Mouse (Mus musculus) hindbrain, embryonic 15.5 days (tissue): ENCODE results near the gene Dhx8. TPM values are rescaled to one million over a fixed set of nuclear protein-coding genes. Genes with fewer than 3 reads are reported as not detected.

ENCODE experiments used
- ATAC-seq: fragments of 200-750 bp; cut with Nextera tagmentation; 2 replicates; pipeline ENCODE4 v1.8.0; 2017; ENCODE audit warnings: low read depth, moderate number of reproducible peaks, moderate TSS enrichment; ENCODE audit not compliant: low FRiP score
- H3K27ac ChIP-seq: fragments of 300-500 bp; sonication (generic); replicated peaks from 2 replicates; pipeline ENCODE4 v1.5.1; 2015; ENCODE audit warnings: mild to moderate bottlenecking, inconsistent platforms
- H3K27me3 ChIP-seq: fragments of 300-500 bp; sonication (generic); 2 replicates; pipeline ENCODE4 v1.6.1; 2015; ENCODE audit warnings: control low read depth, inconsistent platforms
- H3K36me3 ChIP-seq: fragments of 300-500 bp; sonication (generic); 2 replicates; pipeline ENCODE4 v1.6.1; 2015; ENCODE audit warnings: control low read depth, inconsistent platforms
- H3K4me1 ChIP-seq: fragments of 300-500 bp; sonication (generic); replicated peaks from 2 replicates; pipeline ENCODE4 v1.6.1; 2015; ENCODE audit warnings: control low read depth, inconsistent platforms
- H3K4me2 ChIP-seq: fragments of 300-500 bp; sonication (generic); 2 replicates; pipeline ENCODE4 v1.6.1; 2015; ENCODE audit warnings: moderate library complexity, mild to moderate bottlenecking, inconsistent platforms
- H3K4me3 ChIP-seq: fragments of 300-500 bp; sonication (generic); 2 replicates; pipeline ENCODE4 v1.5.1; 2015; ENCODE audit warnings: mild to moderate bottlenecking, inconsistent platforms
- H3K9ac ChIP-seq: fragments of 300-500 bp; sonication (generic); 2 replicates; pipeline ENCODE4 v1.6.1; 2015; ENCODE audit warnings: inconsistent platforms
- H3K9me3 ChIP-seq: fragments of 300-500 bp; sonication (generic); 2 replicates; pipeline ENCODE4 v1.6.1; 2016; ENCODE audit warnings: control low read depth, inconsistent platforms
- WGBS: fragments of 180-500 bp; shearing (Covaris S2); methylation state at CpG from one replicate; pipeline ENCODE4 v1.1.7; 2015; 5-methylcytosine and 5-hydroxymethylcytosine counted together
- polyA plus RNA-seq: library from polyadenylated mRNA; unstranded; fragments of >200 nt; fragmentation: Nextera tagmentation; extraction: Ambion mirVana; gene quantifications from 2 replicates; pipeline ENCODE4 v1.2.1, GENCODE M21; 2015

The Dhx8 gene
- polyA plus RNA-seq, 1 experiment from 2014 or later, result 28.8 TPM

- no peaks in the 10 kb centered on the region for H3K9me3 ChIP-seq
- H3K27ac ChIP-seq, result no peak overlapping the region
- H3K27me3 ChIP-seq, result no peaks in the 10 kb centered on the region
- 0 out of 2 replicates have a peak, but pooled peaks cover 7% of the 10 kb centered on the region for H3K4me1 ChIP-seq
- no peak overlapping the region for H3K4me3 ChIP-seq
- no peak overlapping the region for H3K4me2 ChIP-seq
- no peak for ATAC-seq
- 64% methylated on average over 10 of the region's 10 CpGs for WGBS
- H3K36me3 ChIP-seq, result no peaks in the 10 kb centered on the region
- no peak overlapping the region for H3K9ac ChIP-seq
Observed at GRCm38 (mm10) chr11:101706764-101707448, 25.8 kb upstream of the Dhx8 start.

GRCm38 (mm10) chr11:101708482-101708881, 24.2 kb upstream of the Dhx8 start:
- H3K4me1 ChIP-seq, result 0 out of 2 replicates have a peak, but pooled peaks cover 7% of the 10 kb centered on the region
- no peaks in the 10 kb centered on the region for H3K36me3 ChIP-seq
- no peaks in the 10 kb centered on the region for H3K27me3 ChIP-seq
- 71% methylated on average over 5 of the region's 5 CpGs for WGBS
- no peak overlapping the region for H3K27ac ChIP-seq
- H3K4me2 ChIP-seq, result no peak overlapping the region
- ATAC-seq, result no peak
- H3K9ac ChIP-seq, result no peak overlapping the region
- no peaks in the 10 kb centered on the region for H3K9me3 ChIP-seq
- H3K4me3 ChIP-seq, result no peak overlapping the region

- Histone ChIP-seq H3K4me1 (peaks cover under 1% of the 10 kb centered on the region; the same call in 1 of the 2 replicates), H3K4me3 (no peak overlapping the region), H3K9me3 (no peaks in the 10 kb centered on the region), H3K36me3 (no peaks in the 10 kb centered on the region), H3K27ac (no peak overlapping the region), H3K27me3 (no peaks in the 10 kb centered on the region), H3K9ac (no peak overlapping the region), H3K4me2 (no peak overlapping the region)
- no peak for ATAC-seq
- WGBS, result 88% methylated on average over 9 of the region's 9 CpGs
Observed at GRCm38 (mm10) chr11:101712811-101713210, 19.9 kb upstream of the Dhx8 start.

- WGBS, result 43% methylated on average over 7 of the region's 7 CpGs
- ATAC-seq, result no peak
Observed at GRCm38 (mm10) chr11:101714012-101714411, 18.7 kb upstream of the Dhx8 start.

GRCm38 (mm10) chr11:101718324-101718723, 14.4 kb upstream of the Dhx8 start:
- ATAC-seq, result no peak
- H3K36me3 ChIP-seq, result no peaks in the 10 kb centered on the region
- WGBS, result 19% methylated on average over 4 of the region's 4 CpGs
- no peak overlapping the region for H3K4me3 ChIP-seq
- no peaks in the 10 kb centered on the region for H3K27me3 ChIP-seq
- H3K9me3 ChIP-seq, result no peaks in the 10 kb centered on the region
- H3K9ac ChIP-seq, result no peak overlapping the region
- 0 out of 2 replicates have a peak overlapping the region, but pooled peaks have one; percentile 6 for H3K27ac ChIP-seq
- H3K4me2 ChIP-seq, result no peak overlapping the region
- H3K4me1 ChIP-seq, result peaks cover 9% of the 10 kb centered on the region

More at GRCm38 (mm10) chr11:101714012-101714411, 18.7 kb upstream of the Dhx8 start:
- H3K4me1 ChIP-seq, result peaks cover 9% of the 10 kb centered on the region
- H3K4me2 ChIP-seq, result no peak overlapping the region
- H3K9me3 ChIP-seq, result no peaks in the 10 kb centered on the region
- no peaks in the 10 kb centered on the region for H3K36me3 ChIP-seq
- H3K27me3 ChIP-seq, result no peaks in the 10 kb centered on the region
- H3K4me3 ChIP-seq, result no peak overlapping the region
- H3K9ac ChIP-seq, result no peak overlapping the region
- H3K27ac ChIP-seq, result no peak overlapping the region

GRCm38 (mm10) chr11:101719986-101720520, 12.7 kb upstream of the Dhx8 start:
- WGBS, result 82% methylated on average over 21 of the region's 21 CpGs
- no peaks in the 10 kb centered on the region for H3K9me3 ChIP-seq
- no peak for ATAC-seq
- H3K4me2 ChIP-seq, result no peak overlapping the region
- H3K27ac ChIP-seq, result no peak overlapping the region
- H3K4me3 ChIP-seq, result no peak overlapping the region
- H3K27me3 ChIP-seq, result no peaks in the 10 kb centered on the region
- no peak overlapping the region for H3K9ac ChIP-seq
- no peaks in the 10 kb centered on the region for H3K36me3 ChIP-seq
- peaks cover 9% of the 10 kb centered on the region for H3K4me1 ChIP-seq

GRCm38 (mm10) chr11:101725043-101725442, 7.7 kb upstream of the Dhx8 start:
- H3K9me3 ChIP-seq, result no peaks in the 10 kb centered on the region
- no peak overlapping the region for H3K4me3 ChIP-seq
- WGBS, result 81% methylated on average over 8 of the region's 8 CpGs

GRCm38 (mm10) chr11:101726765-101727164, 6.0 kb upstream of the Dhx8 start:
- ATAC-seq, result no peak
- Histone ChIP-seq H3K4me1 (no peaks in the 10 kb centered on the region), H3K9me3 (no peaks in the 10 kb centered on the region), H3K4me2 (no peak overlapping the region), H3K36me3 (no peaks in the 10 kb centered on the region), H3K27ac (no peak overlapping the region), H3K9ac (no peak overlapping the region), H3K27me3 (no peaks in the 10 kb centered on the region), H3K4me3 (no peak overlapping the region)
- 39% methylated on average over 2 of the region's 2 CpGs for WGBS

More at GRCm38 (mm10) chr11:101725043-101725442, 7.7 kb upstream of the Dhx8 start:
- H3K4me1 ChIP-seq, result no peaks in the 10 kb centered on the region
- H3K9ac ChIP-seq, result no peak overlapping the region
- no peaks in the 10 kb centered on the region for H3K27me3 ChIP-seq
- no peaks in the 10 kb centered on the region for H3K36me3 ChIP-seq
- H3K27ac ChIP-seq, result no peak overlapping the region
- ATAC-seq, result no peak
- H3K4me2 ChIP-seq, result no peak overlapping the region

GRCm38 (mm10) chr11:101729308-101729707, 3.4 kb upstream of the Dhx8 start:
- no peak for ATAC-seq
- Histone ChIP-seq H3K9ac (no peak overlapping the region), H3K9me3 (no peaks in the 10 kb centered on the region), H3K27ac (no peak overlapping the region), H3K4me2 (no peak overlapping the region), H3K27me3 (no peaks in the 10 kb centered on the region), H3K4me1 (peaks cover 14% of the 10 kb centered on the region), H3K4me3 (no peak overlapping the region), H3K36me3 (no peaks in the 10 kb centered on the region)
- 76% methylated on average over 3 of the region's 3 CpGs for WGBS

GRCm38 (mm10) chr11:101733596-101733995, 877 bp downstream of the Dhx8 start:
- Histone ChIP-seq H3K36me3 (peaks cover 29% of the 10 kb centered on the region), H3K27ac (no peak overlapping the region)
- ATAC-seq, result no peak

GRCm38 (mm10) chr11:101756616-101757015, 23.9 kb downstream of the Dhx8 start:
- H3K27ac ChIP-seq, result no peak overlapping the region
- H3K4me3 ChIP-seq, result no peak overlapping the region
- H3K4me2 ChIP-seq, result no peak overlapping the region
- ATAC-seq, result no peak
- peaks cover 83% of the 10 kb centered on the region for H3K36me3 ChIP-seq
- WGBS, result 94% methylated on average over 8 of the region's 8 CpGs
- H3K9ac ChIP-seq, result no peak overlapping the region
- no peaks in the 10 kb centered on the region for H3K9me3 ChIP-seq
- peaks cover 7% of the 10 kb centered on the region; the same call in 1 of the 2 replicates for H3K4me1 ChIP-seq
- H3K27me3 ChIP-seq, result no peaks in the 10 kb centered on the region

More at GRCm38 (mm10) chr11:101733596-101733995, 877 bp downstream of the Dhx8 start:
- Histone ChIP-seq H3K4me2 (peak overlapping the region; percentile 91), H3K9me3 (no peaks in the 10 kb centered on the region), H3K4me1 (peaks cover 15% of the 10 kb centered on the region), H3K27me3 (no peaks in the 10 kb centered on the region), H3K9ac (peak overlapping the region; percentile 78), H3K4me3 (peak overlapping the region; percentile 95)
- 36% methylated on average over 9 of the region's 9 CpGs for WGBS

- Histone ChIP-seq H3K36me3 (peaks cover 83% of the 10 kb centered on the region), H3K4me3 (no peak overlapping the region), H3K27me3 (no peaks in the 10 kb centered on the region), H3K9ac (no peak overlapping the region), H3K4me2 (no peak overlapping the region), H3K9me3 (no peaks in the 10 kb centered on the region), H3K27ac (no peak overlapping the region), H3K4me1 (peaks cover 7% of the 10 kb centered on the region; the same call in 1 of the 2 replicates)
- no peak for ATAC-seq
- 92% methylated on average over 8 of the region's 8 CpGs for WGBS
Observed at GRCm38 (mm10) chr11:101757366-101757765, 24.6 kb downstream of the Dhx8 start.
